Mouse (Mus musculus) lung, postnatal 0 days (tissue): Measurements from ENCODE around the gene Gm21746. TPM values are rescaled to one million over a fixed set of nuclear protein-coding genes. Genes with fewer than 3 reads are reported as not detected.
"Not testable (repeated sequence)": the region's sequence is repeated elsewhere in the genome, so short reads cannot be mapped to it uniquely, and the experiment has no call there.

Experiments
- ATAC-seq: fragments of 200-750 bp; cut with Nextera tagmentation; 2 replicates; pipeline ENCODE4 v1.8.0; 2017; ENCODE audit warnings: moderate library complexity
- DNase-seq: peaks from one replicate; pipeline ENCODE4 v3.0.0-alpha.2; 2016; ENCODE audit warnings: low spot score
- H3K27ac ChIP-seq: fragments of 300-500 bp; sonication (generic); 2 replicates; pipeline ENCODE4 v1.5.1; 2014; ENCODE audit warnings: antibody characterized with exemption, mild to moderate bottlenecking, low read length, mixed read lengths
- H3K27me3 ChIP-seq: fragments of 300-500 bp; sonication (generic); replicated peaks from 2 replicates; pipeline ENCODE4 v1.6.1; 2014; ENCODE audit warnings: low read length, mixed read lengths; ENCODE audit not compliant: insufficient read depth
- H3K36me3 ChIP-seq: fragments of 300-500 bp; sonication (generic); 2 replicates; pipeline ENCODE4 v1.6.1; 2014; ENCODE audit warnings: low read length, mixed read lengths; ENCODE audit not compliant: insufficient read depth
- H3K4me1 ChIP-seq: fragments of 300-500 bp; sonication (generic); 2 replicates; pipeline ENCODE4 v1.6.1; 2014; ENCODE audit warnings: antibody characterized with exemption, low read depth, low read length, mixed read lengths; ENCODE audit not compliant: insufficient read depth
- H3K4me2 ChIP-seq: fragments of 300-500 bp; sonication (generic); replicated peaks from 2 replicates; pipeline ENCODE4 v1.6.1; 2014; ENCODE audit warnings: low read depth, mild to moderate bottlenecking, low read length, moderate library complexity, mixed read lengths
- H3K4me3 ChIP-seq: fragments of 300-500 bp; sonication (generic); 2 replicates; pipeline ENCODE4 v1.5.1; 2014; ENCODE audit warnings: low read depth, low read length
- H3K9ac ChIP-seq: fragments of 300-500 bp; sonication (generic); replicated peaks from 2 replicates; pipeline ENCODE4 v1.6.1; 2014; ENCODE audit warnings: low read depth, mild to moderate bottlenecking
- H3K9me3 ChIP-seq: fragments of 300-500 bp; sonication (generic); 2 replicates; pipeline ENCODE4 v1.6.1; 2016; ENCODE audit warnings: low read length, mixed read lengths
- WGBS: fragments of 180-500 bp; shearing (Covaris S2); extraction: QIAGEN DNeasy Blood & Tissue Kit; methylation state at CpG from one replicate; pipeline ENCODE4 v1.1.7; 2014; 5-methylcytosine and 5-hydroxymethylcytosine counted together
- polyA plus RNA-seq: library from polyadenylated mRNA; unstranded; fragments of >200 nt; fragmentation: Nextera tagmentation; extraction: Ambion mirVana; gene quantifications from 2 replicates; pipeline ENCODE4 v1.2.1, GENCODE M21; 2015

Gm21746 gene
- not detected in 2 replicates for polyA plus RNA-seq

- not testable (repeated sequence) for H3K4me2 ChIP-seq, H3K9ac ChIP-seq, H3K4me1 ChIP-seq, H3K4me3 ChIP-seq, ATAC-seq, H3K27ac ChIP-seq, H3K9me3 ChIP-seq, H3K27me3 ChIP-seq, H3K36me3 ChIP-seq, DNase-seq
- WGBS = 57% methylated on average over 2 of the region's 3 CpGs
Observed at GRCm38 (mm10) chrY:6237895-6238294, at the start of gene Gm21746. TSS of gene Gm21746 (minus strand) at chrY:6237995.

- H3K27ac ChIP-seq, H3K27me3 ChIP-seq, DNase-seq, H3K4me2 ChIP-seq, H3K9me3 ChIP-seq, H3K4me3 ChIP-seq, H3K36me3 ChIP-seq, H3K9ac ChIP-seq, ATAC-seq, H3K4me1 ChIP-seq: not testable (repeated sequence)
Observed at GRCm38 (mm10) chrY:6266798-6267197, 29.0 kb upstream of the Gm21746 start, which contains the start of gene Gm20873. TSS of gene Gm20873 (plus strand) at chrY:6267098.

Other genes starting within 250 kb of the Gm21746 start
- not detected in 2 replicates for gene Gm20873, start 29.1 kb upstream of the Gm21746 start, polyA plus RNA-seq